Mouse (Mus musculus) monocyte, adult 59 days (primary cell): ENCODE measurements around the gene Cadm2. TPM values are rescaled to one million over a fixed set of nuclear protein-coding genes. Genes with fewer than 3 reads are reported as not detected.

Experiments
- total RNA-seq, 2 experiments: library from RNA; stranded (reverse); gene quantifications; one replicate each; pipeline ENCODE4 v1.2.4; 2023

The Cadm2 gene
- 1 to 10 TPM in 1 of 2 experiments, under 1 TPM in 1; 0.92 to 2.5 TPM for total RNA-seq

GRCm38 (mm10) chr16:67620826-67621505 lies at the start of gene Cadm2:
Cadm2 (minus strand) TSS chr16:67620908.

